Mouse (Mus musculus) cerebral cortex, adult 2 months (tissue): ENCODE results near the gene Rint1.

Source experiments
- WGBS: fragments of 180-500 bp; shearing (Covaris S2); methylation state at CpG from one replicate; pipeline ENCODE4 v1.1.7; 2018; 5-methylcytosine and 5-hydroxymethylcytosine counted together

The Rint1 gene

DNA sequence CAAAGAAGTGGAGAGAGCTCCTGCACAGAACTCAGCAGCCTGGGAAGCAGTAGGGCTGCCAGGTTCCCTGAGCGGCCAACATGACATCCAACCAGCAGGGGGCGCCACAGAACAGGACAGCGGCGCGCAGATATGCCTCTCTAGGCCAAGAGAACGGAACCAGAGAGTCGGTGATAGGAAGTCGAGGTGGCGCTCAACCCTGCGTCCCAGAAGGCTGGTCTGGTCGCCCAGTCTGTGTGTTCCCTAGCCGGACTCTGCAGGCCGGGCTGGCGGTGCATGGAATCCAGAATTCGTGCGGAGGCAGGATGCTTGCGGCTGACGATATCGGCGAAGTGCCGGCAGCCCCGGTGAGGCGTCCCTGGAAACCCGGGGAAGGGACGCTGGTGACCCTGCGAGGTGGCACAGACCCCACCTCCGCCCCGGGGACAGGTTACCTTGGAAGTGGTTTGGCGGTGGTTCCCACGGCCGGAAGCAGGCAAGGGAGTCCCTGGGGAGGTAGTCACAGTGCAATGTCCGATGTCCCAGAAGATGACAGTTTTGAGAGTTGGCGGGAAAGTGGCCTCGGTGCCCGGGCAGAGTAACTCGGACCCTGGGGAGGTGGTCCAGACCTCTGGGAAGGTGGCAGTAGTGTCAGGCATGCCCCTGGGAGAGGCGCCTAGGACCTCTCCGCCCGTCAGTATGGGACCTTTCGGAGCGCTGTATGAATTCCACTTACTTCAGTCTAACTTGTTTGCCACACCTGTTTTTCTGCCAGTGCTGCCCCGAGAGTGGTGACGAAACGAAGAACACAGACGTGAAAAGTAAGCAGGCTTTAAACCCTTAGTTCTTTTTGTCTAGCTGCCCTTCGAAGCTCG, at the start of gene Rint1:
Gene Rint1 (plus strand): TSS at position 176 of the 854 bp plus-strand sequence.
- WGBS, result 2% methylated on average over 47 of the region's 47 CpGs

DNA sequence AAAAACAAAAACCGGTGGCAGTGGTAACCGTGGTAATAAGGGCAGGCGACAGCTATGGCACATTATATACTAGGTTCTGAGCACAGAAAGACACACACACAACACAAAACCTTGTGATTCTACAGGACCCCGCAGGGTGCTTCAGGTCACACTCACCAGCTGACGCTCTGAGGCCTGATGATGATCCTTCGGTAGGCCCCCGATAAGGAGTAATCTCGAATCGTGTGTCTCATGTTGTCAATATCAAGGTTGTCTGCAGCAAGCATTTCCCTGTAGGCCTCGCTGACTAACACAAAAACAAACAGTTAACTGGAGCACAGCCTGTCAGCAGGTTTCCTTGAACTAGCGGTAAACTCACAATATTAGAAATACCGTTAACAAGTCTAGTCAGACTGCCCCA, 44.2 kb upstream of the Rint1 start:
- WGBS, result 96% methylated on average over 12 of the region's 12 CpGs

DNA sequence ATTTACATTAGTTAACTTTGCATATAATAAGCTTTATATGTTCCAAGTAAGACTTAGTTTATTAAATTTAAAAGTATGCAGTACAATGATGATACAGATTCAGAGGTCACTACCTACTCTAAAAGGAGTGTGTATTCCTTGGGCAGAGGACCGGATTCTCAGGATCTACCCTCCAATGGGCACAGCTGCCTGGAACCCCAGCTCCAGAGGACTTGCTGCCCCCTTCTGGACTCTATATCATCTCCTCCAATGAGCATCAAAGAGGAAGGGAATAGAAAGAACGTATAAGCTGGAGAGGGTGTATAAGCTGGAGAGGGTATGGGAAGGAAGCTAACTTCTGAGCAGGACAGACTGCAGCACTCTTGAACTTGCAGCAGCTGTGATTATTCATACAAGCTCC, 37.6 kb upstream of the Rint1 start:
- 54% methylated on average over 2 of the region's 2 CpGs for WGBS

DNA sequence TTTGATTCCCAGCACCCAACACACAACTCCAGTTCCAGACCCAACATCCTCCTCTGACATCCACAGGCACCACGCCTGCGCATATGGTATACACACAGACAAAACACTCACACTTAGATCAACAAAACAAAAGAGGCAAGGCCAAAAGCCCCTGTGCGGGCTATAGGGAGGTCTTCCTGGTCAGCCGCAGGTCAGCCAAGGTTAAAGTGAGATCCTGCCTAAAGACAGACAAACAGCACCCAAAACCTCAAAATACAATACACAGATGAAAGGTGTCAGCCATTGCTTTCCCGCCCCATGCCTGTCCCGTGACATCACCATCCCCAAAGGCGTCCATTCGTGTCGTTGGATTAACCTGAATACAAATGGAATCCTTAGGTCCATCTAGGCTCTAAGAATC, 31.9 kb upstream of the Rint1 start:
- WGBS, result 98% methylated on average over 9 of the region's 9 CpGs

DNA sequence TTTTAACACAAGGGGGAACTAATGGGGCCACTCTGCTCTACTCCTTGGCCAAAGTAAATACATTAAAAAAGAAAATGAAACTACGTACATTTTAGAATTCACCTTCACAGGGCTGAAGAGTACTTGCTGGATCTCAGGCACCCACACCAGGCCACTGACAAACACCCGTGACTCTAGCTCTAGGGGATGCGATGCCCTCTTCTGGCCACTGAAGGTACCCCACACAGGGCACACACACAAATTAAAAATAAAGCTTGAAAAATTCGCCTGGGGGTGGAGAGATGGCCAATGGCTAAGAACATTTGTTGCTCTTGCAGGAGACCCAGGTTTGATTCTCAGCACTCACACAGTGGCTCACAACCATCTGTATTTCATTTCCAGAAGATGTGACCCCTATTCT, 31.1 kb upstream of the Rint1 start:
- 96% methylated on average over 4 of the region's 4 CpGs for WGBS

DNA sequence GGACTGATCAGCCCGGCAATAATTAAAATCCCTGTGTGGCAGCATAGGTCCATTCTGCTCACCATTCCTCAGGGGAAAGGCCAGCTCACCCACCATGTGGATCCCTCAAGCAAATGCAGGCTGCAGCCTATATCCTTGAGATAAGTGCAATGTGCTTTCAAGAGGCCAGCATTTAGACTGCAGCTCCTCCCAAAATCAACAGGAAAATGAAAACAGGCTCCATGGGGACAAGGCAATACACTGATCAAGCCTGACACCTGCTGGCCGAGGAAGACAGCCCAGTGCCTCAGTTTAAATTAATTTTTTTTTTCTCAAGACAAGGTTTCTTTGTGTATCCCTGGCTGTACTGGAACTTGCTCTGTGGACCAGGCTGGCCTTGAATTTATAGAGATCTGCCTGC, 28.9 kb upstream of the Rint1 start:
- 24% methylated on average over 2 of the region's 2 CpGs for WGBS

DNA sequence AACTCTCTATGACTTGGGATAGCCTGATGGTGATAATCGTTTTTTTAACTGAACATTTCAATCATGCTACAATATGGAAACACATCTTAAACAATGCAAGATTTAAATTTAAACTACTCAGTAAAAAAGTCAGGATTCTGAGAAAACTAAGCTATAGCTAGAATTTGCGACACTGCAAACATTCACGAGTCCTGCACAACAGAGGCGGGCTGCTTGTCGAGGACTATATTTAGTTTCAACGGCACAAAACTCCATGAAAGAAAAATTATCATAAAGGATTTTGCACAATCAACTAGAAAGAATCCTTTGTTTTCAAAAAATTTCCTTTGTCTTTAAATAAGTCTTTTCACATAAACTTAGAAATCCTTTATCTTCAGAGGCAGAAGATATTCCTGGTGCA, 25.0 kb upstream of the Rint1 start:
- WGBS, result 45% methylated on average over 6 of the region's 6 CpGs

DNA sequence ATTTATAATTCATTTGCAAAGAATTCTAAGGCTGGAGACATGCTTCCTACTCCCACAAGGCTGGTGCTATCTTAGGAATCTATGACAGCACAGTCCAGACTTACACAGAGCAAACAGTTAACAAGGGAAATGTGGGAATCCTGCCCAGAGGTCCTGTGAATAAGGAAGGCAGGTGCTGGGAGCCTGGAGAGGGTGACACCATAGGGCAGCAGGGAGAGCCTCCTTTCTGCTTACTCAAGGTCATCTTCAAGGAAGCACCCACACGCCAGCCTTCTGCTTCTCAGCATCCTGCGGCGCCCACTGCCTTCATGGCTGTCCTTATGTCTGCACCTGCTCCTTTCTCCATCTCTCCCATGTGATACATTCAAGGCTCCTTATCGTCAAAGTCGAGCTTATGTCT, 23.0 kb upstream of the Rint1 start:
- 47% methylated on average over 5 of the region's 5 CpGs for WGBS

DNA sequence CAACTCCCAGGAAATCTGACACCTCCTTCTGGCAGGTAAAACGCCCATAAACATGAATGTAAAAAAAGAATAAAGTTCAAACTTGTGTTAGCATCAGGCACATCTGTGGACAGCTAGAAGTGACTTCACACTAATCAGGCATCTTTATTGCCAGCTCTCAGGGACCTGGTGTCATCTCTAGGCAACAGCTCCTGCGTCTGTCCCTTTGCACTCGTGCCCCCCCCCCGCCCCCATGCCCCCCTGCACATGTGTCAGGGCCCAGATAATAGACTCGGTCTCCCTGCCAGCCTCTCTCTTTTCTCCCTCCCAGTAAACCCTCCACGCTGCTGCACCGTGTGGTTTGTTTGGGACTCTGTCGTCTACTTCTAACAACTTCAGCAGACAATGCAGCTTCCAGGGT, 16.4 kb upstream of the Rint1 start:
- WGBS, result 66% methylated on average over 8 of the region's 8 CpGs

DNA sequence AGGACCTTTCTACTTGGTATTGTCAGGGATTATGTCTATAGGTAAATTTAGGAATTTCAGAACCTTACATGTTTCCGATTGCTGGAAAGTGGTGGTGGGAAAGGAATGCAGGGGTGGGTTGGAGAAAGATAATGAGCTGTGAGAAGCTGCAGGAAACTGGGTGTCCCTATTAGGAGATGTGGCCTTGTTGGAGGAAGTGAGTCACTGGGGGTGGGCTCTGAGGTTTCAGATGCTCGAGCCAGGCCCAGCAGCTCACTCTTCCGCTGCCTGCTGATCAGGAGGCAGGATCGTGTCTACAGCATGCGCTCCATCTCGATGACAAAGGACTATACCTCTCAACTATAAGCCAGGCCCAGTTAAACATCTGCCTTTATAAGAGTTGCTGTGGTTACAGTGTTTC, 13.3 kb upstream of the Rint1 start:
- WGBS, result 78% methylated on average over 6 of the region's 6 CpGs

DNA sequence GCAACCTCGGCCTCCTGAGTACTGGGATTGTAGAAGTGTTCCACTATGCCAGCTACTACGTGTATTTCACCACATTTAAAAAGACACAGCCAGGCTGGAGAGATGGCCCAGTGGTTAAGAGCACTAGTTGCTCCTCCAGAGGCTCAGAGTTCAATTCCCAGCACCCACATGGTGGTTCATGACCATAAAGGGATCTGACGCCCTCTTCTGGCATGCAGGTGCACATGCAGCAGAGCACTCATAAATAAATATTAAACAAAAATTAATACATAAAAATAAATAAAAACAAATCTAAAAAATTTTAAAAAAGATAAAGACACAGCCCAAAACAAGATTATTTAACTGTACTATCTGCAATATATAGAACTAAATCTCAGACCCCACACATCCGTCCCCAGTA, 7.0 kb upstream of the Rint1 start:
- 82% methylated on average over 4 of the region's 4 CpGs for WGBS

DNA sequence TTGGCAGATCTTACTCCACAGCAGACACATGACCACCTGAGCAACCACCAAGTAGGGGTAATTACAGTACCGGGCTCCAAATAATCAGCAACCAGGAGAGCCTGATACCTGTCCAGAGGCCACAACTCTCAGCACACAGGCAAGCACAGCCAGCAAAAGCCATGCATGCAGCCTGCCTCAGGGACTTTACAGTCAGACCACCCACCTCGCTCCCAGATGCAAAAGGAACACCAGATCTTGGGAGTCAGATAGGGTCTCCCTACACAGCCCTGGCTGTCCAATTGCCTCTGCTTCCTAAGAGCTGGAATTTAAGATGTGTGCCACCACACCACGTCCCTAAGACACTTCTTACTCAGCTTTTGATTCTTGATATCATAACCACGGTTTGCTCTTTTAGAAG, 6.3 kb upstream of the Rint1 start:
- 78% methylated on average over 4 of the region's 4 CpGs for WGBS

DNA sequence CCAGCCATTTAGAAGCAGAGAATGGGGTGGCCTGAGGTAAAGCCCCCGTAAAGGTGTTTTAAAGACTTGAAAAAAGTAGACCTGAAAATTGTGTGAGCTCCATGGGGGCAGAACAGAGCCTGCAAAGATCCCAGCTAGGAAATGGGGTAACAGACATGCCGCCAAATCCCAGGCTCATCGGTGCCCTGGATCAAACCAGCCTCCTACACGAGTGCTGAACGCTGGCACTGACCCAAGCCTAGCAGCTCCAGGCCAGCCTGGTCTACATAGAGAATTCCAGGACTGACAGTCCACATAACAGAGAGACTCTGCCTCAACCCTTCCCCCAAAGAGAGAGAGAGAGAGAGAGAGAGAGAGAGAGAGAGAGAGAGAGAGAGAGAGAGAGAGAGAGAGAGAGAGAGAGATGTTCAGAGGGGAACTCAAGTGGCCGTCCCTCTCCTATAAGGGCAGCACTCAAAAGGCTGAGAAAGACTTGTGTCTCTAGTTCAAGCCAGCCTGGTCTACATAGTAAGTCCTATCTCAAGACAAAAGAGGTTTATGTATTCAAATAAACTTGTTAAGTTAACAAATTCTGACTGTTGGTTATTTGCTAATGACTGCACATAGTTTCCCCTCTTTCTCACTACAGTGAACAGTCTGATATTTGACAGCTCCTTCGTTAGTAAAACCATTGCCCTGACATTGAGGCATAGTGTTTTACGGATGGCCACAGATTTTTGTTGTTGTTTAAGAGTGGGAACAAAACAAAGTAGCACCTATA, 5.3 kb upstream of the Rint1 start:
- 43% methylated on average over 8 of the region's 8 CpGs for WGBS

DNA sequence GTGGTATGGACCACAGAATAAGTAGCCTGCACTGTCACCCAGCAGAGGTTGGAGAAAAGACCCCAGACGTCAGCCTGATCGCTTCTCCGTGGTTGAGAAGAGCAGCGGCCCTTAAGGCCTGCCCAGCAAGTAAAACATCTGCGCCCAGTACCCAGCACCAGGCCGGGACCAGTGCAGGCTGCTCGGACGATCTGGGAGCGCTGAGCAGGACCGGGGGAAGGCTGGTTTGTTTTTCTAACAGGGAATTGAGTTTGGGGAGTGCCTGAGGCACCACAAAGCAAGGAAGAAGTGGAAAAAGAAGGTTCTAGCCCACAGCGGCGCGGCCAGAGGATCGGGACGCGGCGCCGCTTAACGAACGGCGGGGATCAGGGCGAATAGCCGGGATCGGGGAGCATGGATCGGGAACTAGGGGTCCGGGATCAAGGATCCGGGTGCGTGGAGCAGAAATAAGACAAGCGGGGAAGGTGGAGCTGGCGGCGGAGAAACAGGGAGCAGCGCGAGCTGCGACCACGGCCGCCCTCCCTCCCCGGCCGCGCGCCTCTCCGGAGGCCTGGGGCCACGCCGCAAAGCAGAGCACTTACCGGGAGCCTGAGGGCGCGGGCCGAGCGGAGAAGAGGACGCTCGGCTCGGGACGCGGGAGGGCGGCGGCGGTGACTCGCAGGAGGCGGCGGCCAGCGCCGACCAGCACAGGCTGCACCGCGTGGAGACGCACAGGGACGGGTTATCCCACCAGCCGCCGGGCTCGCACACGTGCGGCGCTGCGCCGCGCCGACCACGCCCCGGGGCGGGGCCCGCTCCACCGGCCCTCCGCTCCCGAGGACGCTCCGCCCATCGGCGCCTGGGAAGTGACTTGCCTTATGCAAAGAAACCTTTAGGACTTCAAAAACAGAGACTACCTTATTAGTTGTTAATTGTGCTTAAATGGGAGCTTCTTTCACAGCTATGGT, 4.3 kb upstream of the Rint1 start, which contains the start of gene Pus7:
Gene Pus7 (minus strand): TSS at position 781 of the 947 bp plus-strand sequence.
- under 1% methylated on average over 86 of the region's 86 CpGs for WGBS

DNA sequence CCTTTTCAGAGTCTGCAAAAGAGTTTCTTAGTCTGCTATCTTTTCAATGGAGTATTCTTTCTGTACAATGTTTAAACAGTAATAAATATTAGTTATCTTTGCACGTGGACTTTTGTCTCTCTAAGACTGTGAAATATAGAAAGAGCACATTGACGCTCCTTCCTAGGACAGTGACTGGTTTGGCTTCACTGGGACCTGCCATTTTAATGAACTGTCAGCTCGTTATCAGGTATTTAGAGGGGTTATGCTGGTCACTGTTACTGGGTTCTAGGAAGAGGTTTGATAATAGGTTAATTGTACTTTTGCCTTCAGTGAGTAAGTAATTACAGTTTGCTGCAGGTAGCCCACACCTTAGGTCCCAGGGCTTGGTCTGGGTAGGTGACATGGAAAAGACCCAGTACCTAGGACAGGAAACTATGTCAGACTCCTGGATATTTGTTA, 899 bp downstream of the Rint1 start:
- 26% methylated on average over 3 of the region's 3 CpGs for WGBS

DNA sequence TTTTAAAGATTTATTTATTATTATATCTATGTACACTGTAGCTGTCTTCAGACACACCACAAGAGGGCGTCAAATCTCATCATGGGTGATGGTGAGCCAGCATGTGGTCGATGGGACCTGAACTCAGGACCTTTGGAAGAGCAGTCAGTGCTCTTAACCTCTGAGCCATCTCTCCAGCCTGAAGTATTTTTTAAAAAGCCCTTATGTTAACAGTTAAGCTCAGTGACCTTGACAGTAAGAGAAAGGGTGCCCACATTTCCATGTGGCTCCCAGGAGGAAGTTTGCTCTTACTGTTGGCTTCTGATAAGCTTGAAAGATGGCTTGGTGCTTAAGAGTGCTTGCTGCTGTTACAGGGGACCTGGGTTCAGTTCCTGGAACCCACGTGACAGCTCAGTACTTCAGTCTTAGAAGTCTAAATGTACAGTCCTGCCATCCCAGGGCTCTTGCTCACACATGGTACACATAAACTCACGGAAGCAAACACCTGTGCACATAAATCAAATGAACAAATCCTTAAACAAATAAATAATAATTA, 1.6 kb downstream of the Rint1 start:
- 87% methylated on average over 4 of the region's 4 CpGs for WGBS

DNA sequence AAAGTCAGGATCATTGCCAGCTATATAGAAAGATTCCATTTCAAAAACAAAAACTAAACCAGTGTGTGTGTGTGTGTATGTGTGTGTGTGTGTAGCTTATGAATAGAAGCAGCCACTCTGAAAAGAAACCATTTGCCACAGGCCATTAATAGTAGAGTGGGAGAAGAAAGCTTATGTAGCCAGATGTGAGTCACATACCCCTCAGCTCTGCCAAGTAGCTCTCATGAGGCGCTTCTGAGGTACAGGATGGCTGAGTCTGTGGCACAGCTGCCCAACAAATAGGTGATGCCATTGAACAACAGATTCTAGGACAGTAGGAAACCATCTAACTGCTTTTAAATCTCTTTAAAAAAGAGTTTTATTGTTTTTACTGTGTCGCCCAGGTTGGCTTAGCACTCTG, 5.2 kb downstream of the Rint1 start:
- 81% methylated on average over 2 of the region's 2 CpGs for WGBS

DNA sequence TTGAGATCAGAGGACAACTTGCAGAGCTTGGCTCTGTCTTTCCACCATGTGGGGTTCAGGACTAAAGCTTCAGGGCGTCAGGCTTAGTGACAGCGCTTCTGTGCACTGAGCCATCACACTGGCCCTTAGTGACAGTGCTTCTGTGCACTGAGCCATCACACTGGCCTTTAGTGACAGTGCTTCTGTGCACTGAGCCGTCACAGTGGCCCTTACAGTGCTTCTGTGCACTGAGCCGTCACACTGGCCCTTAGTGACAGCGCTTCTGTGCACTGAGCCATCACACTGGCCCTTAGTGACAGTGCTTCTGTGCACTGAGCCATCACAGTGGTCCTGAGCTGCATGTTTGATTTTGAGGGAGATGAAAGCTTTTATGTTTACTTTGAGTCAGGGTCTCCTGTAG, 27.3 kb downstream of the Rint1 start:
- 88% methylated on average over 5 of the region's 5 CpGs for WGBS

DNA sequence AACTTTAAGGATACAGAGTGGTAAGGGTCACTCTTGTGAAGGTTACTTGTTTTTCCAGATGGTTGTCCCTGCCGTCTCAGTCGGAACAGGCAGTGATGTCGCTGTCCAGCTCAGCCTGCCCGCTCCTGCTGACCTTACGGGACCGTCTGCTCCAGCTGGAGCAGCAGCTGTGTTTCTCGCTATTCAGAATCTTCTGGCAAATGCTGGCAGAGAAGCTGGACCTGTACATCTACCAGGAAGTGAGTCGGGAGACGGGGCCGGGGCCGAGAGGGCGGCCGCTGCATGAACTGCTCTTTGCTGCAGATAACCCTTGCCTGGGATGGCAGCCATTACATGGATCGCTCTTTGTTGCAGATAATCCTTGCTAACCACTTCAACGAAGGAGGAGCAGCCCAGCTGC, 29.2 kb downstream of the Rint1 start:
- 82% methylated on average over 15 of the region's 15 CpGs for WGBS

DNA sequence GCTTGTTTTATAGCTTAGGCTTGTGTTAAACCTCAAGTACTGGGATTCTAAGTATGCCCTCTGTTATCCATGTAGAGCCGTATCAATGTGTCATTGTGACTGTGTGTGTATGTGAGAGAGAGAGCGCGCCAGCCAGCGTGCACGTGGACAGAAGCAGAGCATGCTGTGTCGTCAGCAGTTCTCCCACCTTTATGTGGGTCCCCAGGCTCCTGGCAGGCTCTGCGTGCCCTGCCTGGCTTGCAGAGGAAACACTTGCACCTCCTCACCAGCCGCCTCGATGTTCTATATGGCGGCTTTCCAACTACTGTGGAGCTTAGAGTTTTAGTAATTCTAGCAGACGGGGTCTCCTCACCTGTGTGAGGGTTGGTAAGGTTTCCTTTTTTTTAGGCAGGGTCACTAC, 34.8 kb downstream of the Rint1 start:
- 40% methylated on average over 11 of the region's 11 CpGs for whole genome bisulfite sequencing

DNA sequence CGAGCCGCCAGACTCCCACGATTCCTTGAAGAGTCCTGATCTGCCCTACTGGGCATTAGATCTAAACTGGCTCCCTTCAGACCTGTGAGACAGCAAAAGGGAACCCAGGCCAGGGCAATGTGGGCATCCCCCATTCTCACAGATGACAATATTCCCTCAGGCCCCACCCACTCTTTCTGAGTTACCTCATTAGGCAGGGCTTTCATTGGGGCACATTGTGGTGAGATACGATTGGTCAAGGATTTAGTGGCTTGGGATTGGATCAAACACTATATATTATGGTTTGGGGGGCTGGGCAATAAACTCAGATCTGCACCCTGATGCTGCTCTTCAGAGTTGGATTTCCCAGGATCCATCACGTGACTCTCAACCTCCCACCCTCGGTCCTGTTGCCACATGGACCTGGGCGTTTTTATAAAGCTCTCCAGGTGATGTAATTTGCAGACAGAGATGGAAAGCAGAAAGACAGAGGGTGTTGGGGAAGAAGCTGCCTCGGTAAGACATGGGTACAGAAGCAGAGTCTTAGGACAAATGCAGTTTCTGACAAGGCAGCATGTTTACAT, 36.7 kb downstream of the Rint1 start:
- WGBS, result 77% methylated on average over 8 of the region's 8 CpGs
